Mouse (Mus musculus): ENCODE measurements around the gene Taf9.
A peak's percentile ranks its signal among the peaks of the same experiment; 100 is the strongest.

The Taf9 gene

GRCm38 (mm10) chr13:100670181-100670741, 18.9 kb downstream of the Taf9 start:
- no peak for DNase-seq (ENCODE audit: low read depth)

- DNase-seq (ENCODE audit: low read depth) = peak; percentile 64
These were observed 24.7 kb downstream of the Taf9 start for GRCm38 (mm10) chr13:100675936-100676635.

GRCm38 (mm10) chr13:100681615-100682014, 30.2 kb downstream of the Taf9 start:
- DNase-seq (ENCODE audit: low read depth) = no peak

- no peak for DNase-seq (ENCODE audit: low read depth)
These were observed 31.5 kb downstream of the Taf9 start for GRCm38 (mm10) chr13:100682837-100683236.

GRCm38 (mm10) chr13:100684355-100684754, 33.0 kb downstream of the Taf9 start:
- peak; percentile 71 for DNase-seq (ENCODE audit: low read depth)

- DNase-seq (ENCODE audit: low read depth) = peak; percentile 76
These were observed 36.1 kb downstream of the Taf9 start for GRCm38 (mm10) chr13:100687513-100687912.

GRCm38 (mm10) chr13:100697541-100697940, 46.2 kb downstream of the Taf9 start:
- peak; percentile 34 for DNase-seq (ENCODE audit: low read depth)

GRCm38 (mm10) chr13:100698866-100699265, 47.5 kb downstream of the Taf9 start:
- no peak for DNase-seq (ENCODE audit: low read depth)

- DNase-seq (ENCODE audit: low read depth) = peak; percentile 28
These were observed 52.1 kb downstream of the Taf9 start for GRCm38 (mm10) chr13:100703468-100703867.
